Mouse (Mus musculus) hindbrain, embryonic 15.5 days (tissue): ENCODE results near the gene Slc25a39. TPM values are rescaled to one million over a fixed set of nuclear protein-coding genes. Genes with fewer than 3 reads are reported as not detected.
A peak's percentile ranks its signal among the peaks of the same experiment; 100 is the strongest.

Experiments
- ATAC-seq: fragments of 200-750 bp; cut with Nextera tagmentation; 2 replicates; pipeline ENCODE4 v1.8.0; 2017; ENCODE audit warnings: low read depth, moderate number of reproducible peaks, moderate TSS enrichment; ENCODE audit not compliant: low FRiP score
- H3K27ac ChIP-seq: fragments of 300-500 bp; sonication (generic); replicated peaks from 2 replicates; pipeline ENCODE4 v1.5.1; 2015; ENCODE audit warnings: mild to moderate bottlenecking, inconsistent platforms
- H3K27me3 ChIP-seq: fragments of 300-500 bp; sonication (generic); 2 replicates; pipeline ENCODE4 v1.6.1; 2015; ENCODE audit warnings: control low read depth, inconsistent platforms
- H3K36me3 ChIP-seq: fragments of 300-500 bp; sonication (generic); 2 replicates; pipeline ENCODE4 v1.6.1; 2015; ENCODE audit warnings: control low read depth, inconsistent platforms
- H3K4me1 ChIP-seq: fragments of 300-500 bp; sonication (generic); replicated peaks from 2 replicates; pipeline ENCODE4 v1.6.1; 2015; ENCODE audit warnings: control low read depth, inconsistent platforms
- H3K4me2 ChIP-seq: fragments of 300-500 bp; sonication (generic); 2 replicates; pipeline ENCODE4 v1.6.1; 2015; ENCODE audit warnings: moderate library complexity, mild to moderate bottlenecking, inconsistent platforms
- H3K4me3 ChIP-seq: fragments of 300-500 bp; sonication (generic); 2 replicates; pipeline ENCODE4 v1.5.1; 2015; ENCODE audit warnings: mild to moderate bottlenecking, inconsistent platforms
- H3K9ac ChIP-seq: fragments of 300-500 bp; sonication (generic); 2 replicates; pipeline ENCODE4 v1.6.1; 2015; ENCODE audit warnings: inconsistent platforms
- H3K9me3 ChIP-seq: fragments of 300-500 bp; sonication (generic); 2 replicates; pipeline ENCODE4 v1.6.1; 2016; ENCODE audit warnings: control low read depth, inconsistent platforms
- WGBS: fragments of 180-500 bp; shearing (Covaris S2); methylation state at CpG from one replicate; pipeline ENCODE4 v1.1.7; 2015; 5-methylcytosine and 5-hydroxymethylcytosine counted together
- polyA plus RNA-seq: library from polyadenylated mRNA; unstranded; fragments of >200 nt; fragmentation: Nextera tagmentation; extraction: Ambion mirVana; gene quantifications from 2 replicates; pipeline ENCODE4 v1.2.1, GENCODE M21; 2015

Slc25a39 gene
- polyA plus RNA-seq, 1 experiment from 2014 or later: 168 TPM

GRCm38 (mm10) chr11:102434816-102435705 is 27.3 kb upstream of the Slc25a39 start:
- ATAC-seq: no peak
- H3K9ac ChIP-seq: no peak overlapping the region
- peaks cover 39% of the 10 kb centered on the region for H3K36me3 ChIP-seq
- no peaks in the 10 kb centered on the region for H3K27me3 ChIP-seq
- H3K4me3 ChIP-seq: no peak overlapping the region
- peaks cover 49% of the 10 kb centered on the region for H3K4me1 ChIP-seq
- no peak overlapping the region for H3K27ac ChIP-seq
- WGBS: 94% methylated on average over 11 of the region's 11 CpGs
- H3K9me3 ChIP-seq: no peaks in the 10 kb centered on the region
- H3K4me2 ChIP-seq: no peak overlapping the region

- WGBS: 8% methylated on average over 7 of the region's 7 CpGs
- peaks cover 33% of the 10 kb centered on the region for H3K36me3 ChIP-seq
Observed at GRCm38 (mm10) chr11:102434406-102434805, 26.7 kb upstream of the Slc25a39 start.

DNA sequence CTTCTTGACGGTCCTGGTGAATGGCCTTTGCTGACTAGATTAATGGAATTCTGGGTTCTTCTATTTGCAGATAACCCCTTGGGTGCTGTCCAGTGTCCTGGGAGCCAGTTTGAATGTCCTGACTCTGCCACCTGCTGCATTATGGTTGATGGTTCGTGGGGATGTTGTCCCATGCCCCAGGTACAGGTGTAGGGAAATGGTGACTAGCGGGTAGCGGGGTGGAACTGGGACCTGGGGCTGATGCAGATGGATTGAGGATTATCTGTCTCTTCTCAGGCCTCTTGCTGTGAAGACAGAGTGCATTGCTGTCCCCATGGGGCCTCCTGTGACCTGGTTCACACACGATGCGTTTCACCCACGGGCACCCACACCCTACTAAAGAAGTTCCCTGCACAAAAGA is 26.1 kb upstream of the Slc25a39 start:
- H3K9ac ChIP-seq: no peak overlapping the region
- H3K27me3 ChIP-seq: no peaks in the 10 kb centered on the region
- no peak overlapping the region for H3K4me3 ChIP-seq
- H3K9me3 ChIP-seq: no peaks in the 10 kb centered on the region
- 88% methylated on average over 7 of the region's 7 CpGs for WGBS
- peaks cover 27% of the 10 kb centered on the region for H3K36me3 ChIP-seq
- H3K4me1 ChIP-seq: peaks cover 52% of the 10 kb centered on the region
- no peak overlapping the region for H3K4me2 ChIP-seq
- no peak for ATAC-seq
- H3K27ac ChIP-seq: 0 out of 2 replicates have a peak overlapping the region, but pooled peaks have one; percentile 4

More at GRCm38 (mm10) chr11:102434406-102434805, 26.7 kb upstream of the Slc25a39 start:
- Histone ChIP-seq H3K4me2 (no peak overlapping the region), H3K4me1 (peaks cover 56% of the 10 kb centered on the region), H3K9ac (no peak overlapping the region), H3K9me3 (no peaks in the 10 kb centered on the region), H3K27ac (0 out of 2 replicates have a peak overlapping the region, but pooled peaks have one; percentile 4), H3K27me3 (no peaks in the 10 kb centered on the region), H3K4me3 (no peak overlapping the region)
- ATAC-seq: peak; percentile 38

GRCm38 (mm10) chr11:102432896-102433295 is 25.1 kb upstream of the Slc25a39 start:
- Histone ChIP-seq H3K4me2 (no peak overlapping the region; the same call in 1 of the 2 replicates), H3K9ac (no peak overlapping the region), H3K27me3 (no peaks in the 10 kb centered on the region), H3K9me3 (no peaks in the 10 kb centered on the region), H3K4me1 (peaks cover 42% of the 10 kb centered on the region), H3K27ac (no peak overlapping the region), H3K4me3 (no peak overlapping the region), H3K36me3 (peaks cover 22% of the 10 kb centered on the region)
- 81% methylated on average over 6 of the region's 6 CpGs for WGBS
- no peak for ATAC-seq

DNA sequence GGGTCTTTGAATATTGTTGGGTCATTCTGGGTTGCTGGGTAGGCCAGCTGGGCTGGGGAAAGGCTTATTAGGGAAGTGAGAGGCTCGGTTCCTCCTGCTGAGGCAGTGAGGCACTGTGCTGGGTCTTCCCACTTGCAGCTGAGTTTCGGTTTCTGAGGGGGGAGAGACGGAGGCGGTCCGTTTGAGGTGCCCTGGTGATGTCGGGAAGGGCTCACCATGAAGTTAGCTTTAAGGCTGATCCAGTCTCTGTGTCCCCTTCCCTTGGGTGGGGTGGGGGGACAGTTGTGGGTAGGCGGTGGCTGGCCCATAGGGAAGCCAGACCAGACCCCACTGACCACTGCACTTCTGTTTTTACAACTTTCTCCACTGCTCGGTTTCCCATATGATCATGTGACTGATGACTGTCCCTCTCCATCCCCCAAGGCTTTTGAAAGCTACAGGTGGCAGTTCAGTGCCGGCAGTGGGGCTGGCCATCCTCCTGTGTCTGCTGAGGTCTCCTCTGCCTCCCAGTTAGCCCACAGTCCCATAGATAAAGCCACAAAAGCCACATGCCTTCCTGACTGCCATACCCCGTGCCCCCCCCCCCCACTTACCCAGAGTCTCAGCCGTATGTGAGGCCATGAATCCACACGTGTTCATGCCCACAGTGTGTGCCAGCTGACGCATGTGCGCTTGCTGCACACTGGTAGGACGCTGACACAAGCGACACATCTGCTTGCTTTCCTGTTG is 24.5 kb upstream of the Slc25a39 start:
- Histone ChIP-seq H3K36me3 (peaks cover 22% of the 10 kb centered on the region), H3K9ac (no peak overlapping the region), H3K4me2 (no peak overlapping the region), H3K4me3 (no peak overlapping the region), H3K4me1 (peaks cover 36% of the 10 kb centered on the region), H3K9me3 (no peaks in the 10 kb centered on the region), H3K27me3 (no peaks in the 10 kb centered on the region), H3K27ac (no peak overlapping the region)
- 62% methylated on average over 16 of the region's 16 CpGs for WGBS
- no peak for ATAC-seq

DNA sequence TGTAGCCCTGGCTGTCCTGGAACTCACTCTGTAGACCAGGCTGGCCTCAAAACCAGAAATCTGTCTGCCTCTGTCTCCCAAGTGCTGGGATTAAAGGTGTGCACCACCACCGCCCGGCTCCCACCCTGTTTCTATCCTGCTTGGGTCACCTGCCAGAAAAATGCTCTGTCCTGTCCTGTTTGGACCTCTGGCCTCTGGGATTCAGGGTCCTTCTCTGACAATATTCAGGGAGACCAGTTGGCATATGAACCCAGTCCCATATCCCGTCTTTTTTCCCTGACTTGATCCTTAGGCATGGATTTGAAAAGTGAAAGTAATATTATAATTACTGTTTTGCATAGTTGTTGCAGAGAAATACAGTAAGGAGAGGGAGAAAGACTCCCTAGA is 24.0 kb upstream of the Slc25a39 start:
- Histone ChIP-seq H3K27me3 (no peaks in the 10 kb centered on the region), H3K4me3 (no peak overlapping the region), H3K36me3 (peaks cover 20% of the 10 kb centered on the region), H3K4me1 (peaks cover 31% of the 10 kb centered on the region), H3K27ac (no peak overlapping the region), H3K9me3 (no peaks in the 10 kb centered on the region), H3K4me2 (no peak overlapping the region), H3K9ac (no peak overlapping the region)
- ATAC-seq: no peak
- WGBS: 81% methylated on average over 3 of the region's 3 CpGs

DNA sequence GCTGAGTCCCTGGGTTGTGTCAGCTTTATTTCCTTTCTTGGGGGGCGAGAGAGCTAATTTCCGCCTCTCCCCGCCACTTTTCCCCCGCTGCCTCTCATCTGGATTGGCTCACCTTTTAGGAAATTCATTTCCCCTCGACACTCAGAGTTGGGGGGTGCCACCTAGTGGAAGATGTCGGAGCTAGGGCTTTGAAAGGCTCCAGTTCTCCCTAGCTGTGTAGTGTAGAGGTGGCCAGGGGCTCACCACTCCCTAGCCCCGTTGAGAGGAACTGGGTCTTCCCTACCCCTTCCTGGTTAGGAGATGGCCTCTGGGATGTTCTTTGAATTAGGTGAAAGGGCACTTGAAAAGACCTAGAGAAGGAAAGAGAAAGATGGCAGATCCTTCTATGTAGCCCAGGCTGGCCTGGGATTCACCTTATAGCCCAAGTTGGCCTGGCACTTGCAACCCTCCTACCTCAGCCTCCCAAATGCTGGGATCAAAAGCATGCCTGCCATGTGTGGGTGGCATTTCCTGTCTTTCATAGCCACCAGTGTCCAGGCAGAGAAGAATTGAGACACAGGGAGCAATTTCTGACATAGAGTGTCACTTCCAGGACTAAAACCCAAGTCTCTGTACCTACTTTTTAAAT is 23.4 kb upstream of the Slc25a39 start:
- Histone ChIP-seq H3K27me3 (no peaks in the 10 kb centered on the region), H3K4me1 (peaks cover 31% of the 10 kb centered on the region), H3K9ac (peak overlapping the region; percentile 63), H3K9me3 (no peaks in the 10 kb centered on the region), H3K27ac (peak overlapping the region; percentile 69), H3K4me2 (peak overlapping the region; percentile 95), H3K4me3 (peak overlapping the region; percentile 72), H3K36me3 (peaks cover 15% of the 10 kb centered on the region)
- ATAC-seq: peak; percentile 43; the same call in 1 of the 2 replicates
- 0% methylated on average over 7 of the region's 7 CpGs for WGBS

- no peaks in the 10 kb centered on the region for H3K9me3 ChIP-seq
- H3K36me3 ChIP-seq: peaks cover 8% of the 10 kb centered on the region; the same call in 1 of the 2 replicates
- no peaks in the 10 kb centered on the region for H3K27me3 ChIP-seq
- under 1% methylated on average over 29 of the region's 29 CpGs for WGBS
- H3K27ac ChIP-seq: peak within 1 kb of the TSS; percentile 69
- peak within 1 kb of the TSS; percentile 95 for H3K4me2 ChIP-seq
- peak within 1 kb of the TSS; percentile 63 for H3K9ac ChIP-seq
- H3K4me3 ChIP-seq: peak within 1 kb of the TSS; percentile 72
- peak; percentile 91 for ATAC-seq
- peaks cover 31% of the 10 kb centered on the region for H3K4me1 ChIP-seq
Observed at GRCm38 (mm10) chr11:102430121-102431017, 22.6 kb upstream of the Slc25a39 start, which contains the start of gene Grn. Grn (plus strand) TSS chr11:102430315.

GRCm38 (mm10) chr11:102429551-102429950 is 21.8 kb upstream of the Slc25a39 start:
- H3K27ac ChIP-seq: 0 out of 2 replicates have a peak overlapping the region, but pooled peaks have one; percentile 61

DNA sequence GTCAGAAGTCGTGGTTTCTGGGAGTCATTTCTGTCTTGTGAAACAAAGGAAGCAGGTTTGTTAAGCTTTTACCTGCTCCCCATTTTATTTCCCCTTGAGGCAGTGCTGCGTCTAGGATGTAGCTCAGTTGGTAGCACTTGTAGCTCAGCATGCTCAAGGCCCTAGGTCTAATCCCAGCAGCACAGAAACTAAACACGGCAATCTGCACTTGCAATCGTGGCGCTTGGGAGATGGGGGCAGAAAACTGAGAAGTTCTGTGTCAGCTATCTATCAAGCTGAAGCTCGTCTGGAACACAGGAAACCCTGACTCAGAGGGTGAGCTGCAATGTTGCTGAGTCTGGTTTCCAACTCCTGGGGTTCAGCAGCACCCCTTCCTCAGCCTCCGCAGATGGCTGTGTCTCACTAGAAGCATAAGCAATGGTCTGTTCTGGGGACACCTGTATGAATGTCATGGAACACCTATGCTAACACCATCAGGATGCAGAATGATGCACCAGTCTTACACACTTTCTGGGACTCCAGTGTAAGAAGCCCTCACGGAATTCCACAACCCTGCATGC is 21.3 kb upstream of the Slc25a39 start:
- no peaks in the 10 kb centered on the region for H3K27me3 ChIP-seq
- no peak for ATAC-seq
- no peak overlapping the region for H3K27ac ChIP-seq
- H3K9me3 ChIP-seq: no peaks in the 10 kb centered on the region
- H3K9ac ChIP-seq: no peak overlapping the region; the same call in 1 of the 2 replicates
- H3K4me3 ChIP-seq: no peak overlapping the region
- whole genome bisulfite sequencing: 71% methylated on average over 8 of the region's 8 CpGs
- H3K4me1 ChIP-seq: peaks cover 28% of the 10 kb centered on the region
- peak overlapping the region; percentile 95 for H3K4me2 ChIP-seq
- H3K36me3 ChIP-seq: no peaks in the 10 kb centered on the region

More at GRCm38 (mm10) chr11:102429551-102429950, 21.8 kb upstream of the Slc25a39 start:
- H3K9ac ChIP-seq: peak overlapping the region; percentile 47
- no peaks in the 10 kb centered on the region for H3K9me3 ChIP-seq
- peak overlapping the region; percentile 72 for H3K4me3 ChIP-seq
- no peak for ATAC-seq
- no peaks in the 10 kb centered on the region for H3K27me3 ChIP-seq
- H3K36me3 ChIP-seq: 0 out of 2 replicates have a peak, but pooled peaks cover under 1% of the 10 kb centered on the region
- peaks cover 31% of the 10 kb centered on the region for H3K4me1 ChIP-seq
- peak overlapping the region; percentile 95 for H3K4me2 ChIP-seq
- 54% methylated on average over 3 of the region's 3 CpGs for WGBS
